Mouse (Mus musculus) CD4-positive, CD25-positive, alpha-beta regulatory T cell, adult 9 weeks (primary cell): ENCODE measurements around the gene Cyren. TPM values are rescaled to one million over a fixed set of nuclear protein-coding genes. Genes with fewer than 3 reads are reported as not detected.

Source experiments
- polyA plus RNA-seq: library from polyadenylated mRNA; unstranded; fragments of 100-300 nt; shearing (Covaris generic); gene quantifications from one replicate; pipeline ENCODE4 v1.2.1, GENCODE M21; 2017

Cyren gene
- polyA plus RNA-seq: 7.8 TPM

GRCm38 (mm10) chr6:34877509-34878321 lies at the start of gene Cyren:
Cyren (minus strand) TSS chr6:34878060.

GRCm38 (mm10) chr6:34919956-34920355 lies 42.1 kb upstream of the Cyren start, which contains the start of gene Stra8:
Stra8 (plus strand) TSS chr6:34920163.

GRCm38 (mm10) chr6:34910371-34911219 lies 32.7 kb upstream of the Cyren start, which contains the start of gene Wdr91:
Wdr91 (minus strand) TSS chr6:34910876.

GRCm38 (mm10) chr6:34862791-34863403 lies 15.0 kb downstream of the Cyren start, which contains the start of gene Tmem140:
Tmem140 (plus strand) TSS chr6:34863146.

Other genes with a start within 250 kb of the Cyren start
- 1.7 TPM for gene Agbl3, start 97.6 kb downstream of the Cyren start, polyA plus RNA-seq
- gene Tmem140, start 14.9 kb downstream of the Cyren start, polyA plus RNA-seq: 25.3 TPM
- 26.9 TPM for gene Wdr91, start 32.8 kb upstream of the Cyren start, polyA plus RNA-seq
- gene Stra8, start 42.1 kb upstream of the Cyren start, polyA plus RNA-seq: not detected
- 0.76 TPM for gene Slc23a4, start 110.3 kb upstream of the Cyren start, polyA plus RNA-seq